Mouse (Mus musculus) CH12.LX (cell line): ENCODE results near the gene Selp. TPM values are rescaled to one million over a fixed set of nuclear protein-coding genes. Genes with fewer than 3 reads are reported as not detected.

Source experiments
- DNase-seq: peaks from one replicate; pipeline ENCODE4 v3.0.0-alpha.2; 2013; ENCODE audit errors: extremely low read depth
- H3K27ac ChIP-seq: 2 replicates; pipeline ENCODE4 v1.5.1; 2012; ENCODE audit warnings: low read depth, mild to moderate bottlenecking, control low read depth, moderate library complexity; ENCODE audit not compliant: insufficient read depth
- H3K27me3 ChIP-seq: replicated peaks from 2 replicates; pipeline ENCODE3; 2012; ENCODE audit warnings: inconsistent platforms
- H3K36me3 ChIP-seq, 2 experiments: replicated peaks in 1 of 2; 2 replicates each; pipeline versions ENCODE3 to v1.6.1; 2012; ENCODE audit warnings: inconsistent platforms in 1 of 2, low read length in 1 of 2, mild to moderate bottlenecking in 1 of 2, mixed read lengths in 1 of 2, moderate library complexity in 1 of 2; ENCODE audit not compliant: control insufficient read depth in 1 of 2, insufficient read depth in 1 of 2
- H3K4me1 ChIP-seq, 2 experiments: 2 replicates each; pipeline ENCODE4 v1.6.1; 2012; ENCODE audit warnings: inconsistent platforms in 1 of 2, moderate library complexity in 1 of 2; ENCODE audit not compliant: insufficient read depth in 2 of 2, control insufficient read depth in 1 of 2
- H3K4me2 ChIP-seq: 2 replicates; pipeline ENCODE4 v1.6.1; 2012; ENCODE audit warnings: low read depth, mild to moderate bottlenecking, control low read depth; ENCODE audit not compliant: poor library complexity, insufficient read depth, severe bottlenecking
- H3K4me3 ChIP-seq, 3 experiments: fragments of 150-350 bp in 1 of 3; sonication (generic) in 1 of 3; replicated peaks in 1 of 3; 2 replicates each; pipeline versions ENCODE3 to v1.5.1; 2011 to 2012; ENCODE audit warnings: low read depth in 2 of 3, low read length in 2 of 3, mild to moderate bottlenecking in 2 of 3, moderate library complexity in 2 of 3, control low read depth in 1 of 3, improper control_type of control experiment in 1 of 3, inconsistent platforms in 1 of 3, mixed read lengths in 1 of 3; ENCODE audit not compliant: poor library complexity in 1 of 3
- H3K79me2 ChIP-seq: replicated peaks from 2 replicates; pipeline ENCODE4 v1.6.1; 2012; ENCODE audit warnings: mild to moderate bottlenecking, moderate library complexity; ENCODE audit not compliant: control insufficient read depth, poor library complexity, insufficient read depth, severe bottlenecking; ENCODE audit errors: extremely low read depth
- H3K9ac ChIP-seq: 2 replicates; pipeline ENCODE4 v1.6.1; 2012; ENCODE audit warnings: low read depth, mild to moderate bottlenecking, control low read depth, moderate library complexity; ENCODE audit not compliant: insufficient read depth
- H3K9me3 ChIP-seq: replicated peaks from 2 replicates; pipeline ENCODE3; 2012; ENCODE audit warnings: low read length, inconsistent platforms, mixed read lengths
- BHLHE40 ChIP-seq: IDR thresholded peaks from 2 replicates; pipeline ENCODE4 v1.6.1; 2011; ENCODE audit warnings: mild to moderate bottlenecking, low read depth, low read length, improper control_type of control experiment
- E2F4 ChIP-seq: IDR thresholded peaks from 2 replicates; pipeline ENCODE4 v1.6.1; 2011; ENCODE audit warnings: low read depth, low read length, improper control_type of control experiment; ENCODE audit not compliant: insufficient replicate concordance
- ELF1 ChIP-seq: IDR thresholded peaks from 2 replicates; pipeline ENCODE4 v1.6.1; 2014; ENCODE audit warnings: low read depth, mild to moderate bottlenecking, inconsistent platforms, low read length, improper control_type of control experiment
- EP300 ChIP-seq: IDR thresholded peaks from 2 replicates; pipeline ENCODE4 v1.6.1; 2011; ENCODE audit warnings: low read length, improper control_type of control experiment
- GABPA ChIP-seq: IDR thresholded peaks from 2 replicates; pipeline ENCODE4 v1.6.1; 2012; ENCODE audit warnings: low read depth, low read length, improper control_type of control experiment, inconsistent platforms; ENCODE audit not compliant: insufficient replicate concordance
- HCFC1 ChIP-seq: IDR thresholded peaks from 2 replicates; pipeline ENCODE4 v1.6.1; 2012; ENCODE audit warnings: low read depth, mild to moderate bottlenecking, inconsistent platforms, low read length, improper control_type of control experiment
- MEF2A ChIP-seq: IDR thresholded peaks from 2 replicates; pipeline ENCODE4 v1.6.1; 2014; ENCODE audit warnings: low read depth, mild to moderate bottlenecking, inconsistent platforms, low read length, improper control_type of control experiment, borderline replicate concordance
- MXI1 ChIP-seq: IDR thresholded peaks from 2 replicates; pipeline ENCODE4 v1.6.1; 2011; ENCODE audit warnings: mild to moderate bottlenecking, low read depth, low read length, improper control_type of control experiment
- MYC ChIP-seq: IDR thresholded peaks from 2 replicates; pipeline ENCODE4 v1.6.1; 2011; ENCODE audit warnings: low read depth, mild to moderate bottlenecking, improper control_type of control experiment, low read length
- NRF1 ChIP-seq: IDR thresholded peaks from 2 replicates; pipeline ENCODE4 v1.6.1; 2014; ENCODE audit warnings: low read depth, mild to moderate bottlenecking, inconsistent platforms, low read length, improper control_type of control experiment, moderate library complexity
- RCOR1 ChIP-seq: conservative IDR thresholded peaks from 2 replicates; pipeline ENCODE4 v1.6.1; 2012; ENCODE audit warnings: low read depth, mild to moderate bottlenecking, inconsistent platforms, low read length, improper control_type of control experiment
- TBP ChIP-seq: conservative IDR thresholded peaks from 2 replicates; pipeline ENCODE4 v1.6.1; 2011; ENCODE audit warnings: low read depth, low read length, improper control_type of control experiment
- UBTF ChIP-seq: IDR thresholded peaks from 2 replicates; pipeline ENCODE4 v1.6.1; 2012; ENCODE audit warnings: low read depth, mild to moderate bottlenecking, inconsistent platforms, low read length, improper control_type of control experiment, moderate library complexity
- USF1 ChIP-seq: IDR thresholded peaks from 2 replicates; pipeline ENCODE4 v1.6.1; 2014; ENCODE audit warnings: low read depth, mild to moderate bottlenecking, inconsistent platforms, low read length, improper control_type of control experiment
- USF2 ChIP-seq: conservative IDR thresholded peaks from 2 replicates; pipeline ENCODE4 v1.6.1; 2011; ENCODE audit warnings: low read depth, low read length, improper control_type of control experiment
- ZC3H11A ChIP-seq: IDR thresholded peaks from 2 replicates; pipeline ENCODE4 v1.6.1; 2012; ENCODE audit warnings: low read depth, mild to moderate bottlenecking, inconsistent platforms, low read length, improper control_type of control experiment
- ZNF384 ChIP-seq: IDR thresholded peaks from 2 replicates; pipeline ENCODE4 v1.6.1; 2012; ENCODE audit warnings: low read depth, low read length, improper control_type of control experiment, inconsistent platforms
- dilution Hi-C: fragments of 300-500 bp; cut with MboI; formaldehyde crosslinking; loops from 2 replicates; pipeline ENCODE4 v1.14.3; 2020; ENCODE audit warnings: low sequenced_read_pairs; ENCODE audit not compliant: extremely low pct_unique_long_range_greater_than_20kb, extremely low pct_ligation_motif_present
- in situ Hi-C: fragments of 300-500 bp; cut with MboI; formaldehyde crosslinking; loops from 3 replicates; pipeline ENCODE4 v1.14.3; 2019; ENCODE audit warnings: low sequenced_read_pairs, low pct_ligation_motif_present, low pct_unique_long_range_greater_than_20kb, mixed read lengths
- polyA plus RNA-seq: library from polyadenylated mRNA; unstranded; fragments of >175 nt; gene quantifications from 2 replicates; pipeline ENCODE4 v1.2.1, GENCODE M21; 2012; ENCODE audit warnings: low read depth; ENCODE audit not compliant: insufficient read length
- total RNA-seq, 2 experiments: library from RNA; depleted of rRNA; stranded (reverse); fragments of 300-350 nt in 1 of 2; fragments of >200 nt in 1 of 2; gene quantifications; 2 replicates each; pipeline ENCODE4 v1.2.3; 2012 to 2014

The Selp gene
- total and polyA plus RNA-seq, 3 experiments: 0.21 to 0.43 TPM; not detected in 1

DNA sequence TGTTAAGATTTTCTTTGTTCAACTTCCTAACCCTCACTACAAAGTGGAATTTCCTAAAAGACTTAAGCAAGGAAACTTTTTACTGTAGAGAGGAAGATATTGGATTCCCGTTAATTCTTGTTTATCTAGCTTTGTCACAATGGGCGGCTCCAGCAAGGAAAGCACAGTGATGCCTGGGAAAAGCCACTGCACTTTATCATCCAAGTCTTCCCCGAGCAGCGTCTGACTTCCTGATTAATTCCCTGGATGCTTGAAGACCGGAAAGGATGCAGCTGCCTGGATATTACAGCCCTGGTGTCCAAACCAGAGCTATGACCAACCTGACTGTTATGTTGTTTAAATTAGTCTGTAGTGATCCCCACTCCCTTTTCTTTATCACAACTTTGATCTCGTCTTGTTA is 18.3 kb upstream of the Selp start:
- H3K4me1 ChIP-seq: no peaks in the 10 kb centered on the region
- dilution Hi-C loops: no loop called here
- H3K4me2 ChIP-seq: no peak overlapping the region
- no peaks in the 10 kb centered on the region for H3K9me3 ChIP-seq
- H3K9ac ChIP-seq: no peak overlapping the region
- H3K27ac ChIP-seq: no peak overlapping the region
- H3K36me3 ChIP-seq: no peaks in the 10 kb centered on the region
- no peak overlapping the region for H3K4me3 ChIP-seq
- DNase-seq: no peak
- TF ChIP-seq GABPA: no peak
- TF ChIP-seq EP300: no peak
- TF ChIP-seq NRF1: no peak
- TF ChIP-seq MXI1: no peak
- TF ChIP-seq E2F4: no peak
- no peak for TF ChIP-seq UBTF
- no peak for TF ChIP-seq USF1
- H3K79me2 ChIP-seq: 0 out of 2 replicates have a peak, but pooled peaks cover 2% of the 10 kb centered on the region
- in situ Hi-C loops: no loop called here
- H3K27me3 ChIP-seq: peaks cover 5% of the 10 kb centered on the region

- H3K4me2 ChIP-seq: no peak overlapping the region
- H3K27me3 ChIP-seq: peaks cover 5% of the 10 kb centered on the region
- H3K9ac ChIP-seq: no peak overlapping the region
- no peak overlapping the region for H3K4me3 ChIP-seq
- no peaks in the 10 kb centered on the region for H3K4me1 ChIP-seq
- in situ Hi-C loops: no loop called here
- H3K27ac ChIP-seq: no peak overlapping the region
- H3K9me3 ChIP-seq: no peaks in the 10 kb centered on the region
- H3K79me2 ChIP-seq: 0 out of 2 replicates have a peak, but pooled peaks cover 2% of the 10 kb centered on the region
- dilution Hi-C loops: no loop called here
- no peak for TF ChIP-seq TBP
- TF ChIP-seq GABPA: no peak
- no peak for TF ChIP-seq MYC
- TF ChIP-seq BHLHE40: no peak
- TF ChIP-seq MXI1: no peak
- no peak for TF ChIP-seq ZC3H11A
- no peak for TF ChIP-seq ELF1
- no peak for TF ChIP-seq E2F4
- no peak for TF ChIP-seq ZNF384
- no peak for TF ChIP-seq USF2
- no peak for TF ChIP-seq HCFC1
- TF ChIP-seq UBTF: no peak
- no peak for TF ChIP-seq MEF2A
- TF ChIP-seq RCOR1: no peak
- DNase-seq: no peak
- H3K36me3 ChIP-seq: no peaks in the 10 kb centered on the region
Measured at GRCm38 (mm10) chr1:164097911-164098310, 17.2 kb upstream of the Selp start.
